In the genomic region with DNA sequence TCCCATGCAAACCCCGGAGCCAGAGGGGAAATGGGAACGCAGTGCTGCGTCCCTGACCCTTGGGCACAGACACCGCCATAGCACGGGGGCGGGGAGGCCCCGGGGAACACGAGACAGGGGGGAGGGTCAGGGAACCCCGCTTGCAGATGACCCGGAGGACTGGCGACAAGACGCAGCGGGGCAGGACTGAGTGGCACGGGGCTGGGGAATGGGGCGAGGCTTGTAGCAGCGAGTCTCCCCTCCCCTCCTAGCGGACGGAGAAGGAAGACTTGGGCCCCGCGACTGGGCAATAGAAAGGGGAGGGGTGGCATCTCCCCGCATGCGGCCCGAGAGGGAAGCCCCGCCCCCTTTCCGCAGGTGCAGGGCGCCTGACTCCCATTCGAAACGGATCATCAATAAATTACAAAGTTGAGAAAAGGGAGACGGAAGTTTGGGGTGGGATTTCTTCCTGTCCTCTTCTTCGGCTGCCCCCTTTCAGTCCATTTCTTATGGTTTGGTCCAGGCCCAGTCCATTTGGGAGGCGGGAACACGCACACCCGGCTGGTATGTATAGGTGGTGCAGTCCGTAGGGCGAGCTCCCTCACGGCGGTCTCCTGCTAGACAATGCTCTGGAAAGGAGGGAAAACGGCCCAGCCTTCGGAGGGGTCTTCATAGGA, we compare ENCODE assay signal across 8 mouse cellular contexts. TPM values are rescaled to one million over a fixed set of nuclear protein-coding genes. Genes with fewer than 3 reads are reported as not detected.
DNase-seq lines count a peak whose midpoint lies in the region; TF ChIP-seq lines count a peak whose summit lies in the region.

No protein-coding gene starts in this region.

- H3K9me3 ChIP-seq in heart, embryonic 10.5 days, result no peaks in the 10 kb centered on the region

- peak overlapping the region; percentile 89 for H3K27ac ChIP-seq in heart, embryonic 10.5 days

- WGBS in heart, embryonic 10.5 days, result under 1% methylated on average over 34 of the region's 39 CpGs

- peak overlapping the region; percentile 28 for H3K4me3 ChIP-seq in C2C12 (ENCODE audit: insufficient read depth, poor library complexity, severe bottlenecking)
- H3K4me3 ChIP-seq in heart, embryonic 10.5 days, result peak overlapping the region; percentile 64

- H3K36me3 ChIP-seq in C2C12 (ENCODE audit: control insufficient read depth, insufficient read depth), result no peaks in the 10 kb centered on the region
- H3K36me3 ChIP-seq in heart, embryonic 10.5 days, result no peaks in the 10 kb centered on the region

- peak overlapping the region; percentile 59 for H3ac ChIP-seq in C2C12 (ENCODE audit: control insufficient read depth, insufficient read length, low read depth)

- H3K79me2 ChIP-seq in C2C12 (ENCODE audit: control insufficient read depth, insufficient read depth), result no peaks in the 10 kb centered on the region

- peaks cover 77% of the 10 kb centered on the region for H3K4me1 ChIP-seq in heart, embryonic 10.5 days

- no peaks in the 10 kb centered on the region for H3K27me3 ChIP-seq in C2C12 (ENCODE audit: control insufficient read depth, insufficient read depth, insufficient read length)
- peaks cover 26% of the 10 kb centered on the region for H3K27me3 ChIP-seq in heart, embryonic 10.5 days (ENCODE audit: insufficient read depth, poor library complexity, severe bottlenecking)

- H3K79me3 ChIP-seq in C2C12 (ENCODE audit: low read depth), result no peaks in the 10 kb centered on the region

- peak; percentile 78 for DNase-seq in ZHBTc4 (ENCODE audit: low read depth, low spot score)
- DNase-seq in embryo, embryonic 11 days, result peak; percentile 91
- peak; percentile 92 for DNase-seq in heart, embryonic 10.5 days (ENCODE audit: low spot score)
- peak; percentile 57 for DNase-seq in kidney, adult 9 months
- peak; percentile 82 for DNase-seq in lung, postnatal 10 days
- peak; percentile 62 for DNase-seq in ovary, postnatal 14 days (ENCODE audit: low spot score)
- peak; percentile 86 for DNase-seq in yolk sac, embryonic 10.5 days (ENCODE audit: low spot score)

- TF ChIP-seq CTCF in C2C12 (IDR thresholded peaks at IDR 0.05; ENCODE audit: control insufficient read depth, insufficient read depth, insufficient read length), result no peak

TF ChIP-seq in C2C12, 6 proteins besides CTCF, POLR2A, EP300 and RAD21:
- TF ChIP-seq FOSL1 (IDR thresholded peaks at IDR 0.05; ENCODE audit: insufficient read depth, low read length, poor library complexity, severe bottlenecking) (no peak), CEBPB (IDR thresholded peaks at IDR 0.05; ENCODE audit: low read depth) (no peak), MYOD1 (IDR thresholded peaks at IDR 0.05; ENCODE audit: control insufficient read depth, insufficient read length, low read depth) (no peak), MAX (IDR thresholded peaks at IDR 0.05) (no peak), MYOG (IDR thresholded peaks at IDR 0.05; ENCODE audit: control insufficient read depth, extremely low read depth, insufficient read length) (no peak), USF1 (IDR thresholded peaks at IDR 0.05; ENCODE audit: low read depth) (no peak)

RNA-seq across cellular contexts. Expression of a gene that starts 4.4 kb away (rescaled TPM):
- polyA plus RNA-seq in C2C12 (2012; fragmentation: generic; extraction: Trizol), result 0.51 TPM
- 17.9 and 31.4 TPM in 2 replicates for polyA plus RNA-seq in heart, embryonic 10.5 days (2016; fragmentation: Nextera tagmentation; extraction: Ambion mirVana)

RNA-seq across cellular contexts. Expression of a gene that starts 6.0 kb away (rescaled TPM):
- 10.6 TPM for polyA plus RNA-seq in C2C12 (2012; fragmentation: generic; extraction: Trizol)
- polyA plus RNA-seq in heart, embryonic 10.5 days (2016; fragmentation: Nextera tagmentation; extraction: Ambion mirVana), result 13.5 and 15.2 TPM in 2 replicates

RNA-seq across cellular contexts. Expression of a gene that starts 27.3 kb away (rescaled TPM):
- 4.8 TPM for polyA plus RNA-seq in C2C12 (2012; fragmentation: generic; extraction: Trizol)
- polyA plus RNA-seq in heart, embryonic 10.5 days (2016; fragmentation: Nextera tagmentation; extraction: Ambion mirVana), result 2.4 and 2.9 TPM in 2 replicates

RNA-seq across cellular contexts. Expression of a gene that starts 30.8 kb away (rescaled TPM):
- 0.94 TPM for polyA plus RNA-seq in C2C12 (2012; fragmentation: generic; extraction: Trizol)
- 0.59 and 1.4 TPM in 2 replicates for polyA plus RNA-seq in heart, embryonic 10.5 days (2016; fragmentation: Nextera tagmentation; extraction: Ambion mirVana)

RNA-seq across cellular contexts. Expression of a gene that starts 56.0 kb away (rescaled TPM):
- polyA plus RNA-seq in C2C12 (2012; fragmentation: generic; extraction: Trizol), result 321 TPM
- 173 and 241 TPM in 2 replicates for polyA plus RNA-seq in heart, embryonic 10.5 days (2016; fragmentation: Nextera tagmentation; extraction: Ambion mirVana)

Comparison
In these comparisons a context has a peak if more than half of its experiments do, and no peak if none do; other contexts are left out.
1. Peak in every context shown above with its lines: DNase-seq, H3K4me3 ChIP-seq and H3K27ac ChIP-seq.
2. RNA of a gene that starts 4.4 kb away (polyA plus RNA-seq): 17.9 to 31.4 TPM in heart, embryonic 10.5 days; 0.51 TPM in C2C12 (single experiment); every median in the first group is over 10 times any median in the second.